Mouse (Mus musculus): ENCODE results near the gene Nphs1. TPM values are rescaled to one million over a fixed set of nuclear protein-coding genes. Genes with fewer than 3 reads are reported as not detected.

The Nphs1 gene
- total and polyA plus RNA-seq, 3 experiments: 1.0 to 2.4 TPM; not detected in 1

DNA sequence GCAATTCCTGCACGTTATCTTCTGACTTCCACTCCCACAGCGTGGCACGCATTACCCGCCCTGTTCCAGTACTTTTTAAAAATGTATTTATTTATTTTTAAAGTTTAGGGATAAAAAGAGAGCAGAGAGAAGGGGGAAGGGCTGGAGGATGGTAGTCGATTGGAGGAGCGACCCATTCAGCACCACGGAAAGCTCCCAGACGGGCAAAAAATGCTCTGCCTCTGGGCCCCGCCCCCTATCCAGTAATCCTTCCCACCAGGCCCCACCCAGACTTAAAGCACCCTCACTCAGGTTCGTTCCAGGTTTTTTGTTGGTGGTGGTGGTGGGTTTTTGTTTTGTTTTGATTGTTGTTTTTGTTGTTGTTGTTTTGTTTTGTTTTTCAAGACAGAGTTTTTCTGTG is 23.9 kb upstream of the Nphs1 start:
- in situ Hi-C loops (cut with MboI; ENCODE audit: low pct_ligation_motif_present, low pct_unique_long_range_greater_than_20kb, low sequenced_read_pairs) (no loop called here), dilution Hi-C loops (cut with MboI; ENCODE audit: extremely low pct_ligation_motif_present, extremely low pct_unique_long_range_greater_than_20kb, low sequenced_read_pairs) (no loop called here)
- no peaks in the 10 kb centered on the region for H3K9me3 ChIP-seq (replicated peaks; ENCODE audit: low read length)
- no peak for DNase-seq (ENCODE audit: extremely low read depth)
- no peak overlapping the region for H3K4me2 ChIP-seq (ENCODE audit: insufficient read depth, low read depth, poor library complexity, severe bottlenecking)
- no peak overlapping the region for H3K9ac ChIP-seq (ENCODE audit: insufficient read depth, low read depth)
- TF ChIP-seq MXI1 (IDR thresholded peaks at IDR 0.05; ENCODE audit: low read depth, low read length) (0 out of 2 replicates have a peak, but pooled peaks have one; percentile 40), ZNF384 (IDR thresholded peaks at IDR 0.05; ENCODE audit: low read depth, low read length) (peak; percentile 83), IRF4 (IDR thresholded peaks at IDR 0.05; ENCODE audit: low read depth, low read length) (no peak), SIN3A (IDR thresholded peaks at IDR 0.05; ENCODE audit: low read length) (peak; percentile 62; the same call in 1 of the 2 replicates)
- peaks cover 0 to under 1% of the 10 kb centered on the region in 2 experiments for H3K36me3 ChIP-seq (replicated peaks in 1 of 2; ENCODE audit: control insufficient read depth in 1 of 2, insufficient read depth in 1 of 2, low read length in 1 of 2)
- peaks cover 49% of the 10 kb centered on the region for H3K27me3 ChIP-seq (replicated peaks)
- no peak overlapping the region for H3K4me3 ChIP-seq (replicated peaks in 1 of 3; ENCODE audit: low read depth in 2 of 3, low read length in 2 of 3, poor library complexity in 1 of 3)
- H3K79me2 ChIP-seq (replicated peaks; ENCODE audit: control insufficient read depth, extremely low read depth, insufficient read depth, poor library complexity, severe bottlenecking): no peaks in the 10 kb centered on the region
- H3K27ac ChIP-seq (ENCODE audit: insufficient read depth, low read depth): no peak overlapping the region
- H3K4me1 ChIP-seq (ENCODE audit: control insufficient read depth in 1 of 2, insufficient read depth in 2 of 2): peaks cover 10 to 22% of the 10 kb centered on the region in 2 experiments

DNA sequence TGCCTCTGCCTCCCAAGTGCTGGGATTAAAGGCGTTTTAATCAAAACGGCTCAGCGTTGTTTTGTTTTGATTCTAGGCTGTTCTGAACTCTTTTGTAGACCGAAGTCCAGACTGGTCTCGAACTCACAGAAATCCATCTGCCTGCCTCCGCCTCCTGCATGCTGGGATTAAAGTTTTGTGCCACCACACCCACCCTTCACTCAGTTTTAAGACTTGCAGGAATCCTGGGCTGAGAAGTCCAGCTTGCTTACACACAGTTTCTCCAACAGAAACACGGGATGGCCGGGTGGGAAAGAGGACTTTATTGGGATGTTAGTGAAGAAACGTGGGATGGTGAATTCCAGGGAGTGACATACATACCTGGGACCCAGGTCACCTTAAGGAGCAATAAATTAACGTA is 23.4 kb upstream of the Nphs1 start:
- H3K79me2 ChIP-seq (replicated peaks; ENCODE audit: control insufficient read depth, extremely low read depth, insufficient read depth, poor library complexity, severe bottlenecking): no peaks in the 10 kb centered on the region
- H3K27ac ChIP-seq (ENCODE audit: insufficient read depth, low read depth): no peak overlapping the region
- H3K27me3 ChIP-seq (replicated peaks): peaks cover 52% of the 10 kb centered on the region
- H3K4me1 ChIP-seq (ENCODE audit: control insufficient read depth in 1 of 2, insufficient read depth in 2 of 2): peaks cover 10 to 19% of the 10 kb centered on the region in 2 experiments
- H3K4me2 ChIP-seq (ENCODE audit: insufficient read depth, low read depth, poor library complexity, severe bottlenecking): no peak overlapping the region
- H3K9me3 ChIP-seq (replicated peaks; ENCODE audit: low read length): no peaks in the 10 kb centered on the region
- no peak for DNase-seq (ENCODE audit: extremely low read depth)
- in situ Hi-C loops (cut with MboI; ENCODE audit: low pct_ligation_motif_present, low pct_unique_long_range_greater_than_20kb, low sequenced_read_pairs) (loop anchor here (5.0 kb wide), 2 partner anchors 38 to 72 kb away; partner anchors contain the start of gene Lrfn3), dilution Hi-C loops (cut with MboI; ENCODE audit: extremely low pct_ligation_motif_present, extremely low pct_unique_long_range_greater_than_20kb, low sequenced_read_pairs) (no loop called here)
- no peak overlapping the region for H3K4me3 ChIP-seq (replicated peaks in 1 of 3; ENCODE audit: low read depth in 2 of 3, low read length in 2 of 3, poor library complexity in 1 of 3)
- no peak for TF ChIP-seq TCF12 (IDR thresholded peaks at IDR 0.05; ENCODE audit: low read depth, low read length)
- TF ChIP-seq MEF2A (IDR thresholded peaks at IDR 0.05; ENCODE audit: borderline replicate concordance, low read depth, low read length): no peak
- no peak for TF ChIP-seq EP300 (IDR thresholded peaks at IDR 0.05; ENCODE audit: low read length)
- TF ChIP-seq CHD2 (IDR thresholded peaks at IDR 0.05; ENCODE audit: low read length): no peak
- TF ChIP-seq ZC3H11A (IDR thresholded peaks at IDR 0.05; ENCODE audit: low read depth, low read length): no peak
- TF ChIP-seq MYC (IDR thresholded peaks at IDR 0.05; ENCODE audit: low read depth, low read length): no peak
- no peak for TF ChIP-seq IRF4 (IDR thresholded peaks at IDR 0.05; ENCODE audit: low read depth, low read length)
- TF ChIP-seq MAZ (IDR thresholded peaks at IDR 0.05; ENCODE audit: low read depth, low read length): no peak
- no peak for TF ChIP-seq CHD1 (IDR thresholded peaks at IDR 0.05; ENCODE audit: low read depth, low read length)
- no peak for TF ChIP-seq RCOR1 (conservative IDR thresholded peaks at IDR 0.05; ENCODE audit: low read depth, low read length)
- TF ChIP-seq E2F4 (IDR thresholded peaks at IDR 0.05; ENCODE audit: insufficient replicate concordance, low read depth, low read length): no peak
- no peak for TF ChIP-seq NELFE (IDR thresholded peaks at IDR 0.05; ENCODE audit: low read depth, low read length)
- TF ChIP-seq HCFC1 (IDR thresholded peaks at IDR 0.05; ENCODE audit: low read depth, low read length): no peak
- TF ChIP-seq PAX5 (IDR thresholded peaks at IDR 0.05; ENCODE audit: low read length): no peak
- no peak for TF ChIP-seq ZKSCAN1 (IDR thresholded peaks at IDR 0.05; ENCODE audit: borderline replicate concordance, low read depth, low read length)
- no peak for TF ChIP-seq ETS1 (conservative IDR thresholded peaks at IDR 0.05; ENCODE audit: low read depth, low read length)
- no peak for TF ChIP-seq GABPA (IDR thresholded peaks at IDR 0.05; ENCODE audit: insufficient replicate concordance, low read depth, low read length)
- TF ChIP-seq SIN3A (IDR thresholded peaks at IDR 0.05; ENCODE audit: low read length): no peak
- no peak for TF ChIP-seq POLR2A (IDR thresholded peaks at IDR 0.05; ENCODE audit: low read depth, low read length)
- no peaks in the 10 kb centered on the region for H3K36me3 ChIP-seq (replicated peaks in 1 of 2; ENCODE audit: control insufficient read depth in 1 of 2, insufficient read depth in 1 of 2, low read length in 1 of 2)
- no peak overlapping the region for H3K9ac ChIP-seq (ENCODE audit: insufficient read depth, low read depth)

Data from CH12.LX (cell line).